Mouse (Mus musculus): ENCODE results near the gene 1500009C09Rik. TPM values are rescaled to one million over a fixed set of nuclear protein-coding genes. Genes with fewer than 3 reads are reported as not detected.
"Not testable (repeated sequence)": the region's sequence is repeated elsewhere in the genome, so short reads cannot be mapped to it uniquely, and the experiment has no call there.

The 1500009C09Rik gene
- total RNA-seq, 1 experiment, result 1.0 TPM

DNA sequence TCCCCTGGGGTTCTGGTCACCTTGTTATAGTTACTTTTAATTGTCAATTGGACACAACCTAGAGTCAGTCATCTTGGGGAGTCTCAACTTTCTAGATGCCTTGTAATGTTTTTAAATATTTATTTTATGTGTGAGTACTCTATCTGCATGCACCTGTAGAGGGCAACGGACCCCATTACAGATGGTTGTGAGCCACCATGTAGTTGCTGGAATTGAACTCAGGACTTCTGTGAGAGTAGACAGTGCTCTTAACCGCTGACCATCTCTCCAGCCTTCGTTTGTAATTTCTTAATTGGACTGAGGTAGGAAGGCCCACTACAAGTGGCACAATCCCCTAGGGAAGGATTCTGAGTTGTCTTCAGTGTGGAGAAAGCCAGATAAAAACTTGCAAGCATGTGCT is 8.9 kb upstream of the 1500009C09Rik start:
- DNase-seq (ENCODE audit: low read depth, low spot score), result no peak
- in situ Hi-C loops (cut with MboI; ENCODE audit: low sequenced_read_pairs in 2 of 2, unreplicated experiment in 2 of 2), result loop anchor here in 1 of 2 experiments (25.0 kb wide), 1 partner anchor 181 kb away; the partner anchor contains the start of genes 4930407I10Rik and Mei1
- no peak overlapping the region for H3K27ac ChIP-seq (ENCODE audit: insufficient read depth, low read depth, low read length, poor library complexity, severe bottlenecking)

DNA sequence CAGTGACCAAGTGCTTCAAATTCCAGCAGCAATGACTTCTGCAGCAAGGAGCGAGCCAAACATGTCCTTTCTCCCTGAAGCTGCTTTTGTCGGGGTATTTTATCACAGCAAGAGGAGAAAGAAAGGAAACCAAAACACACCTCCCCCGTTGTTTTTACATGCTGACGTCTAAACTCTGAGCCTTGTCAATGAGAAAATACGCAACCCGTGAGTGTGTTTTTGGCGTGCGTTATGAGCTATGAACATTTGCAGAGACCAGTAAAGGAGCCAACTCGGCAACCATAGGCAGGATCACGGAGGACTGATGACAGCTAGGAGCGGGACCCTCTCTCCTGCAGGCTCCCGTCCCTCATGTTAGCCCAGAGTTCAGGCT is 8.5 kb upstream of the 1500009C09Rik start:
- peaks cover 14% of the 10 kb centered on the region; the same call in 1 of the 2 replicates for H3K36me3 ChIP-seq (ENCODE audit: control insufficient read depth, insufficient read depth, low read length, poor library complexity, severe bottlenecking)
- H3K27ac ChIP-seq (ENCODE audit: insufficient read depth, low read depth, low read length, poor library complexity, severe bottlenecking), result no peak overlapping the region; the same call in 1 of the 2 replicates
- peaks cover 8 to 9% of the 10 kb centered on the region in 2 experiments; a peak in 3 of 4 replicates for H3K4me1 ChIP-seq (ENCODE audit: control insufficient read depth in 2 of 2, insufficient read depth in 2 of 2, low read length in 2 of 2, poor library complexity in 1 of 2)

More for the DNA sequence above, 8.9 kb upstream of the 1500009C09Rik start:
- H3K4me1 ChIP-seq (ENCODE audit: control insufficient read depth in 2 of 2, insufficient read depth in 2 of 2, low read length in 2 of 2, poor library complexity in 1 of 2), result peaks cover 8 to 9% of the 10 kb centered on the region in 2 experiments; a peak in 3 of 4 replicates
- no peaks in the 10 kb centered on the region for H3K9me3 ChIP-seq (ENCODE audit: control insufficient read depth, insufficient read depth, low read depth, low read length)
- H3K36me3 ChIP-seq (ENCODE audit: control insufficient read depth, insufficient read depth, low read length, poor library complexity, severe bottlenecking), result peaks cover 16% of the 10 kb centered on the region; the same call in 1 of the 2 replicates
- no peak for TF ChIP-seq ZNF384 (IDR thresholded peaks at IDR 0.05; ENCODE audit: low read depth, low read length)
- no peak for TF ChIP-seq ZC3H11A (IDR thresholded peaks at IDR 0.05; ENCODE audit: borderline replicate concordance, low read depth, low read length)
- no peak for TF ChIP-seq CHD2 (IDR thresholded peaks at IDR 0.05; ENCODE audit: low read depth, low read length)
- no peak for TF ChIP-seq HCFC1 (IDR thresholded peaks at IDR 0.05; ENCODE audit: borderline replicate concordance, insufficient read depth, low read length)
- TF ChIP-seq MAFK (IDR thresholded peaks at IDR 0.05; ENCODE audit: insufficient read depth, low read depth, low read length), result no peak
- peak overlapping the region; percentile 85 to 92 for H3K4me3 ChIP-seq (ENCODE audit: insufficient read depth in 1 of 2, low read depth in 1 of 2, low read length in 2 of 2, poor library complexity in 1 of 2, severe bottlenecking in 1 of 2)
- peak overlapping the region; percentile 93; the same call in 1 of the 2 replicates for H3K9ac ChIP-seq (ENCODE audit: insufficient read depth, low read depth, low read length, poor library complexity, severe bottlenecking)

DNA sequence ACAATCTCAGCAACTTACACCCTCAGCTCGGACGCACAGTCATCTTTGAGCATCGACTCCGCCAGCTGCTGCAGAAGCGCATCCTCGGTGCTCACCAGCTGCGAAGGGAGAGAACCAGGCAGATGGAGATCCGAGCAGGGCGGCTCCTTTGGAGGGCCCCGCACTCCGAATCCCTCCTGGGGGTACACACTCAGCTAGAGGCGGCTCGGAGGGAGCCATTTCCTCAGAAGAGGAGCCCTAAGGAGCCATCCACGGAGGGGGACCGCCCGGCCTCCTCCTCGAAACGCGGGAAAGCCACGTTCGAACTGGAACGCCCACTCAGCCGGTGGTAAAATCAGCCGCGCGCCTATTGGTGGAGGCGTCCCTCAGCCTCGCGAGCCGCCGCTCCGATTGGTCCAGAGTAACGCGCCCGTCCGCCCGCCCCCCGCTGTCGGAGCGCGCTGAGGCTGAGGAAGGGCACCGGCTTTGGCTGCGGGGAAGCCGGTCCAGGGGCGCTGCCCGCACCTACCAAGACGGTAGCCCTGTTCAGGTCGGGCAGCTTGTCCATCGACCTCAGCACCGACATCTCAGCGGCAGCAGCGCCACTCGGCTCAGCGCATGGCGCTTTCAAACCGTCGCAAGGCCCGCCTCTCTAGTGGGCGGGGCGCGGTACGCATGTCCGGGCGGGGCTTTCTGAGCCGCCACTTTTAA is 7.9 kb upstream of the 1500009C09Rik start, which contains the start of gene Cenpm:
TSS of gene Cenpm (minus strand) at position 634 of the 690 bp plus-strand sequence.
- Histone ChIP-seq H3K36me3 (ENCODE audit: control insufficient read depth, insufficient read depth, low read length, poor library complexity, severe bottlenecking) (peaks cover 9% of the 10 kb centered on the region; the same call in 1 of the 2 replicates), H3K9me3 (ENCODE audit: control insufficient read depth, insufficient read depth, low read depth, low read length) (no peaks in the 10 kb centered on the region), H3K4me3 (ENCODE audit: insufficient read depth in 1 of 2, low read depth in 1 of 2, low read length in 2 of 2, poor library complexity in 1 of 2, severe bottlenecking in 1 of 2) (peak within 1 kb of the TSS; percentile 85 to 92), H3K27ac (ENCODE audit: insufficient read depth, low read depth, low read length, poor library complexity, severe bottlenecking) (peak within 1 kb of the TSS; percentile 96), H3K9ac (ENCODE audit: insufficient read depth, low read depth, low read length, poor library complexity, severe bottlenecking) (peak within 1 kb of the TSS; percentile 93), H3K4me1 (ENCODE audit: control insufficient read depth in 2 of 2, insufficient read depth in 2 of 2, low read length in 2 of 2, poor library complexity in 1 of 2) (peaks cover 8 to 9% of the 10 kb centered on the region in 2 experiments; a peak in 3 of 4 replicates)
- in situ Hi-C loops (cut with MboI; ENCODE audit: low sequenced_read_pairs in 2 of 2, unreplicated experiment in 2 of 2), result loop anchor here in 1 of 2 experiments (25.0 kb wide), 1 partner anchor 182 kb away; the partner anchor contains the start of genes 4930407I10Rik and Mei1
- DNase-seq (ENCODE audit: low read depth, low spot score), result peak; percentile 83
- TF ChIP-seq HCFC1 (IDR thresholded peaks at IDR 0.05; ENCODE audit: borderline replicate concordance, insufficient read depth, low read length) (no peak), ZNF384 (IDR thresholded peaks at IDR 0.05; ENCODE audit: low read depth, low read length) (no peak), MAFK (IDR thresholded peaks at IDR 0.05; ENCODE audit: insufficient read depth, low read depth, low read length) (no peak), CHD2 (IDR thresholded peaks at IDR 0.05; ENCODE audit: low read depth, low read length) (no peak), ZC3H11A (IDR thresholded peaks at IDR 0.05; ENCODE audit: borderline replicate concordance, low read depth, low read length) (no peak)

More for the DNA sequence above, 8.5 kb upstream of the 1500009C09Rik start:
- no peak for TF ChIP-seq ZNF384 (IDR thresholded peaks at IDR 0.05; ENCODE audit: low read depth, low read length)
- no peak for TF ChIP-seq ZC3H11A (IDR thresholded peaks at IDR 0.05; ENCODE audit: borderline replicate concordance, low read depth, low read length)
- no peak for TF ChIP-seq MAFK (IDR thresholded peaks at IDR 0.05; ENCODE audit: insufficient read depth, low read depth, low read length)
- Histone ChIP-seq H3K4me3 (ENCODE audit: insufficient read depth in 1 of 2, low read depth in 1 of 2, low read length in 2 of 2, poor library complexity in 1 of 2, severe bottlenecking in 1 of 2) (peak overlapping the region; percentile 85 to 92), H3K9ac (ENCODE audit: insufficient read depth, low read depth, low read length, poor library complexity, severe bottlenecking) (peak overlapping the region; percentile 93), H3K9me3 (ENCODE audit: control insufficient read depth, insufficient read depth, low read depth, low read length) (no peaks in the 10 kb centered on the region)
- no peak for DNase-seq (ENCODE audit: low read depth, low spot score)
- in situ Hi-C loops (cut with MboI; ENCODE audit: low sequenced_read_pairs in 2 of 2, unreplicated experiment in 2 of 2), result loop anchor here in 1 of 2 experiments (25.0 kb wide), 1 partner anchor 181 kb away; the partner anchor contains the start of genes 4930407I10Rik and Mei1

DNA sequence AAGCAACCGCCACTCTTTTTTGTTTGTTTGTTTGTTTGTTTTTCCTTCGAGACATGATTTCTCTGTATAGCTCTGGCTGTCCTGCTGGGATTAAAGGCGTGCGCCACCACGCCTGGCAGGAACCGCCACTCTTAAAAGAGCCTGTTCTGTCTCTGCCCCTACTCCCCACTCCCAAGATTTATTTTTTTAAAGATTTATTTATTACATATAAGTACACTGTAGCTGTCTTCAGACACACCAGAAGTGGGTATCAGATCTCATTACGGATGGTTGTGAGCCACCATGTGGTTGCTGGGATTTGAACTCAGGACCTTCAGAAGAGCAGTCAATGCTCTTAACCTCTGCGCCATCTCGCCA is 7.4 kb upstream of the 1500009C09Rik start:
- not testable (repeated sequence) for H3K36me3 ChIP-seq (ENCODE audit: control insufficient read depth, insufficient read depth, low read length, poor library complexity, severe bottlenecking); H3K9me3 ChIP-seq (ENCODE audit: control insufficient read depth, insufficient read depth, low read depth, low read length); DNase-seq (ENCODE audit: low read depth, low spot score); H3K4me1 ChIP-seq (ENCODE audit: control insufficient read depth in 2 of 2, insufficient read depth in 2 of 2, low read length in 2 of 2, poor library complexity in 1 of 2)
- in situ Hi-C loops (cut with MboI; ENCODE audit: low sequenced_read_pairs in 2 of 2, unreplicated experiment in 2 of 2), result loop anchor here in 1 of 2 experiments (25.0 kb wide), 1 partner anchor 182 kb away; the partner anchor contains the start of genes 4930407I10Rik and Mei1
- Histone ChIP-seq H3K27ac (ENCODE audit: insufficient read depth, low read depth, low read length, poor library complexity, severe bottlenecking) (peak overlapping the region; percentile 94), H3K4me3 (ENCODE audit: insufficient read depth in 1 of 2, low read depth in 1 of 2, low read length in 2 of 2, poor library complexity in 1 of 2, severe bottlenecking in 1 of 2) (peak overlapping the region; percentile 85 to 92), H3K9ac (ENCODE audit: insufficient read depth, low read depth, low read length, poor library complexity, severe bottlenecking) (peak overlapping the region; percentile 93)

All from ES-E14 (cell line).